In genomic region chr17:73743681-73744311, GRCm38 (mm10) we compare ENCODE assay signal across 8 mouse cellular contexts. TPM values are rescaled to one million over a fixed set of nuclear protein-coding genes. Genes with fewer than 3 reads are reported as not detected.
DNase-seq lines count a peak whose midpoint lies in the region; ATAC-seq lines count a peak whose summit lies in the region.

No protein-coding gene starts in this region.

- H3K4me2 ChIP-seq in heart, embryonic 12.5 days = no peak overlapping the region
- no peak overlapping the region for H3K4me2 ChIP-seq in limb, embryonic 11.5 days (ENCODE audit: low read depth, severe bottlenecking)

- H3K27me3 ChIP-seq in heart, embryonic 12.5 days (replicated peaks) = 0 out of 2 replicates have a peak, but pooled peaks cover 7% of the 10 kb centered on the region
- H3K27me3 ChIP-seq in limb, embryonic 11.5 days (ENCODE audit: control insufficient read depth, insufficient read depth, low read length) = no peaks in the 10 kb centered on the region
- H3K27me3 ChIP-seq in splenic B cell, adult 2 months (ENCODE audit: control insufficient read depth, insufficient read depth, low read length, poor library complexity, severe bottlenecking) = no peaks in the 10 kb centered on the region

- no peaks in the 10 kb centered on the region for H3K9me3 ChIP-seq in heart, embryonic 12.5 days (replicated peaks)
- no peaks in the 10 kb centered on the region for H3K9me3 ChIP-seq in limb, embryonic 11.5 days (ENCODE audit: control insufficient read depth, low read length)

- no peak overlapping the region for H3K4me3 ChIP-seq in heart, embryonic 12.5 days
- no peak overlapping the region for H3K4me3 ChIP-seq in limb, embryonic 11.5 days (ENCODE audit: low read depth, low read length)

- ATAC-seq in heart, embryonic 12.5 days (ENCODE audit: insufficient number of reproducible peaks, low FRiP score) = no peak
- ATAC-seq in limb, embryonic 11.5 days (ENCODE audit: insufficient number of reproducible peaks, low FRiP score, low TSS enrichment, low read depth) = peak; percentile 62; the same call in 1 of the 2 replicates

- no peaks in the 10 kb centered on the region for H3K4me1 ChIP-seq in heart, embryonic 12.5 days (replicated peaks)
- H3K4me1 ChIP-seq in limb, embryonic 11.5 days (ENCODE audit: control insufficient read depth, insufficient read depth, low read length) = no peaks in the 10 kb centered on the region

- no peak overlapping the region for H3K27ac ChIP-seq in heart, embryonic 12.5 days (ENCODE audit: poor library complexity, severe bottlenecking)
- no peak overlapping the region for H3K27ac ChIP-seq in limb, embryonic 11.5 days (replicated peaks; ENCODE audit: low read depth, low read length)

- no peaks in the 10 kb centered on the region for H3K36me3 ChIP-seq in heart, embryonic 12.5 days
- no peaks in the 10 kb centered on the region for H3K36me3 ChIP-seq in limb, embryonic 11.5 days (ENCODE audit: control insufficient read depth, insufficient read depth, low read length)
- H3K36me3 ChIP-seq in splenic B cell, adult 2 months (ENCODE audit: control insufficient read depth, insufficient read depth, low read length, poor library complexity, severe bottlenecking) = no peaks in the 10 kb centered on the region

- DNase-seq in heart, adult 11 months = peak; percentile 93
- DNase-seq in embryo, embryonic 10.5 days (ENCODE audit: low spot score) = peak; percentile 91
- peak; percentile 31 to 64 for DNase-seq in gastrocnemius, postnatal 4 days (ENCODE audit: low spot score in 2 of 2)
- DNase-seq in kidney, adult 8-10 months = peak; percentile 77 to 90
- peak; percentile 85 for DNase-seq in limb, embryonic 11.5 days (ENCODE audit: low spot score)
- peak; percentile 48 to 74 for DNase-seq in natural killer cell, adult 2 months (ENCODE audit: low spot score in 2 of 2)
- peak; percentile 90 for DNase-seq in splenic B cell, adult 2 months (ENCODE audit: low read depth, low spot score)

- WGBS in heart, embryonic 12.5 days = 2% methylated on average over 6 of the region's 6 CpGs
- WGBS in limb, embryonic 11.5 days = under 1% methylated on average over 6 of the region's 6 CpGs

- no peak overlapping the region for H3K9ac ChIP-seq in heart, embryonic 12.5 days
- no peak overlapping the region for H3K9ac ChIP-seq in limb, embryonic 11.5 days (ENCODE audit: low read length)

RNA-seq across cellular contexts. Expression of gene Galnt14, which starts 33.5 kb away (rescaled TPM):
- 0.82 and 1.6 TPM in 2 replicates for polyA plus RNA-seq in heart, embryonic 12.5 days (2016; fragmentation: Nextera tagmentation; extraction: Ambion mirVana)
- under 1 TPM; 0.31 to 0.39 TPM for total RNA-seq in gastrocnemius, postnatal 4 days (2021)
- 1.2 and 1.4 TPM in 2 replicates for polyA plus RNA-seq in limb, embryonic 11.5 days (2014; fragmentation: Nextera tagmentation; extraction: Ambion mirVana)
